Mouse (Mus musculus) liver, embryonic 18 days (tissue): Measurements from ENCODE around the gene Gpr65. TPM values are rescaled to one million over a fixed set of nuclear protein-coding genes. Genes with fewer than 3 reads are reported as not detected.

Experiments
- polyA plus RNA-seq: library from polyadenylated mRNA; depleted of rRNA; stranded (reverse); fragments of >200 nt; gene quantifications from 2 replicates; pipeline ENCODE4 v1.2.3, GENCODE M21; 2012; rRNA removed

Gpr65 gene
- 4.5 and 4.9 TPM in 2 replicates for polyA plus RNA-seq

GRCm38 (mm10) chr12:98268441-98269369 is at the start of gene Gpr65:
TSS of gene Gpr65 (plus strand) at chr12:98268635.

GRCm38 (mm10) chr12:98258845-98259517 is 9.5 kb upstream of the Gpr65 start, which contains the start of gene Galc:
TSS of gene Galc (minus strand) at chr12:98259459.

Other genes with a start within 250 kb of the Gpr65 start
- 3.4 and 3.8 TPM in 2 replicates for gene Galc, start 9.2 kb upstream of the Gpr65 start, polyA plus RNA-seq